Mouse (Mus musculus) midbrain, embryonic 13.5 days (tissue): Measurements from ENCODE around the gene Slc26a10. TPM values are rescaled to one million over a fixed set of nuclear protein-coding genes. Genes with fewer than 3 reads are reported as not detected.

Experiments
- ATAC-seq: fragments of 200-750 bp; cut with Nextera tagmentation; 2 replicates; pipeline ENCODE4 v1.8.0; 2017; ENCODE audit warnings: mild to moderate bottlenecking, moderate TSS enrichment, moderate library complexity
- H3K27ac ChIP-seq: fragments of 300-500 bp; sonication (generic); 2 replicates; pipeline ENCODE4 v1.5.1; 2015; ENCODE audit warnings: inconsistent platforms, mild to moderate bottlenecking, moderate library complexity
- H3K27me3 ChIP-seq: fragments of 300-500 bp; sonication (generic); 2 replicates; pipeline ENCODE4 v1.6.1; 2015; ENCODE audit warnings: mild to moderate bottlenecking, inconsistent platforms
- H3K36me3 ChIP-seq: fragments of 300-500 bp; sonication (generic); 2 replicates; pipeline ENCODE4 v1.6.1; 2015; ENCODE audit warnings: mild to moderate bottlenecking, inconsistent platforms
- H3K4me1 ChIP-seq: fragments of 300-500 bp; sonication (generic); replicated peaks from 2 replicates; pipeline ENCODE4 v1.6.1; 2015; ENCODE audit warnings: inconsistent platforms
- H3K4me2 ChIP-seq: fragments of 300-500 bp; sonication (generic); replicated peaks from 2 replicates; pipeline ENCODE4 v1.6.1; 2015; ENCODE audit warnings: moderate library complexity, mild to moderate bottlenecking, inconsistent platforms
- H3K4me3 ChIP-seq: fragments of 300-500 bp; sonication (generic); replicated peaks from 2 replicates; pipeline ENCODE4 v1.5.1; 2015; ENCODE audit warnings: mild to moderate bottlenecking, inconsistent platforms
- H3K9ac ChIP-seq: fragments of 300-500 bp; sonication (generic); replicated peaks from 2 replicates; pipeline ENCODE4 v1.6.1; 2015; ENCODE audit warnings: mild to moderate bottlenecking, inconsistent platforms
- H3K9me3 ChIP-seq: fragments of 300-500 bp; sonication (generic); 2 replicates; pipeline ENCODE4 v1.6.1; 2016; ENCODE audit warnings: mild to moderate bottlenecking, inconsistent platforms
- WGBS: fragments of 180-500 bp; shearing (Covaris S2); methylation state at CpG from one replicate; pipeline ENCODE4 v1.1.7; 2015; 5-methylcytosine and 5-hydroxymethylcytosine counted together
- polyA plus RNA-seq: library from polyadenylated mRNA; unstranded; fragments of >200 nt; fragmentation: Nextera tagmentation; extraction: Ambion mirVana; gene quantifications from 2 replicates; pipeline ENCODE4 v1.2.1, GENCODE M21; 2015

The Slc26a10 gene
- polyA plus RNA-seq, result 0.86 and 1.0 TPM in 2 replicates

DNA sequence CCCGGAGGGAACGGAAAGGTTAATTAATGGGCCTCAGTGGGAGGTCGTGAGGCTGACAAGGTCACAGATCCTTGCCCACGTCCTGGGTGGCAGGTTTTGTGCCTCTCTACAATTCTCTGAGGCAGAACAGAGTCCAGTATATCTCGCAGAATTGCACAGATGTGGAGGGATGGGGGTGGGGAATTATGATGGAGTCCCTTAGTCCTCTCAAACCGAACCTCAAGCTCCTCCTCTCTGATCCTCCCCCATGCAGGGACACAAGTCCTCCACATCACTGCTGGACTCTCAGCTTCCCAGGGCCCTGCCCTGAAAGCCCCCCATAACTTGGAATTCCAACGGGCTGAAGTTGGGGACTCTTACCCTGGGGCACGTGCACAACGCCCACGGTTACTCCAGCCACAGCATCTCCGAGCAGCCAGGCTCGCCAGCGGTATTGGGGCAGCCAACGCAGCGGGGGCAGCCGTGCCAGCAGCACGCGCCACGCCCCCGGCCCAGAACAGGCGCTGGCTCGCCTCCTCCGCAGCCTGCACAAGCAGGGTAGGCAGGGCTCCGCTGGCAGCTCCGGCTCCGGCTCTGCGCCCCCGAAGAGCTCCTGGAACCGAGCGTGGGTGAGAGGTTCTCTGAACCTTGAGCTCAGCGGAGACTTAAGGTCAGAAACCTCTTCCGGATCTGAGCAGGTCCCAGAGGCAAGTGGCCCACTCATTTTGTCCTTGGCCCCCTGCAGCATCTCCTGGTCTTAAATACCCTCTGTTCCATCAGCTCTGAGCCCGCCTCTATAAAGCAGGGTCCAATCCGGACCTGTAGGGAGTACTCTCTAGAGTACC is at the start of gene Slc26a10:
TSS of gene Slc26a10 (minus strand) at position 775 of the 824 bp plus-strand sequence.
- peaks cover 43% of the 10 kb centered on the region for H3K4me1 ChIP-seq
- H3K4me3 ChIP-seq, result peak within 1 kb of the TSS; percentile 16
- H3K27ac ChIP-seq, result no peak within 1 kb of the TSS
- peak within 1 kb of the TSS; percentile 46 for H3K4me2 ChIP-seq
- peaks cover 67% of the 10 kb centered on the region for H3K27me3 ChIP-seq
- no peaks in the 10 kb centered on the region for H3K36me3 ChIP-seq
- H3K9ac ChIP-seq, result peak within 1 kb of the TSS; percentile 56; the same call in 1 of the 2 replicates
- ATAC-seq, result no peak
- H3K9me3 ChIP-seq, result no peaks in the 10 kb centered on the region
- 1% methylated on average over 34 of the region's 34 CpGs for WGBS

DNA sequence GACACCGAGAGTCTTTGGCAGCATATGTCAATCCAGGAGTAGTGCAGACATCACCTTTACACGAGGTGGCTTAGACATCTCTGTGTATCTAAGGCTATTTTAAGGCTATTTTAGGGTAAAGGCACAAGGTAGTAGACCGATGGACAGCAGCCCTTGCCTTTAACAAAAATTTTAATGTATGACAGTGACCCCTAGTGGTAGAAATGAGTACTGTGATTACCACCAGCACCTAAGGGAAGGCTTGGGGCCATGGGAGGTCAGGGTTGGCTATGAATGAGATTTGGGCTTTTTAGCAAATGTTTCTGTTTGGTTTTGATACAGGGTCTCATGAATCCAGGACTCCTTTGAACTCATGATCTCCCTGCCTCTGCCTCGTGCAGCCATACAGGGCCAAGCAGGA is 48.5 kb upstream of the Slc26a10 start:
- Histone ChIP-seq H3K4me3 (no peak overlapping the region), H3K27ac (no peak overlapping the region), H3K4me1 (no peaks in the 10 kb centered on the region), H3K4me2 (no peak overlapping the region), H3K27me3 (peaks cover 5% of the 10 kb centered on the region; the same call in 1 of the 2 replicates), H3K9ac (no peak overlapping the region), H3K36me3 (peaks cover 69% of the 10 kb centered on the region), H3K9me3 (no peaks in the 10 kb centered on the region)
- peak; percentile 22; the same call in 1 of the 2 replicates for ATAC-seq
- 27% methylated on average over 4 of the region's 4 CpGs for WGBS

DNA sequence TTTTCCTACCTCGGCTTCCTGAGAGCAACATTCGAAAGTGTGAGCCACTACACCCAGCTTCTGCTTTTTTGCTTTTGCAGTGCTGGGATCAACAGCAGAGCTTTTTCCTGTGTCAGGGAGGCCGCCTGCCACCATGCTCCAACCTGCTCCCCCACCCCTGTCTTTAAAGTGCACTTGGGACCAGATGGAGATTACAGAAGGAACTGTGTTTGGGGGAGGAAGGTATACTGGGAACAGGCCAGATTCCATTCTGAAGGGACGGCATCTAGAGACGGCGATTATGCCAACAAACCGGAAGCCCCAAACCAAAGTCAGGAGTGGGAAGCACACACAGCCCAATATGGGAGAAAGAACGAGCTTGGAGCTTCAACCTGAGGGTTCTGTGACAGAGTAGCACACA is 46.7 kb upstream of the Slc26a10 start:
- 90% methylated on average over 8 of the region's 8 CpGs for WGBS
- Histone ChIP-seq H3K9me3 (no peaks in the 10 kb centered on the region), H3K9ac (no peak overlapping the region), H3K4me2 (no peak overlapping the region), H3K27ac (no peak overlapping the region), H3K36me3 (peaks cover 52% of the 10 kb centered on the region), H3K4me3 (no peak overlapping the region), H3K4me1 (no peaks in the 10 kb centered on the region), H3K27me3 (peaks cover 5% of the 10 kb centered on the region; the same call in 1 of the 2 replicates)
- ATAC-seq, result no peak

DNA sequence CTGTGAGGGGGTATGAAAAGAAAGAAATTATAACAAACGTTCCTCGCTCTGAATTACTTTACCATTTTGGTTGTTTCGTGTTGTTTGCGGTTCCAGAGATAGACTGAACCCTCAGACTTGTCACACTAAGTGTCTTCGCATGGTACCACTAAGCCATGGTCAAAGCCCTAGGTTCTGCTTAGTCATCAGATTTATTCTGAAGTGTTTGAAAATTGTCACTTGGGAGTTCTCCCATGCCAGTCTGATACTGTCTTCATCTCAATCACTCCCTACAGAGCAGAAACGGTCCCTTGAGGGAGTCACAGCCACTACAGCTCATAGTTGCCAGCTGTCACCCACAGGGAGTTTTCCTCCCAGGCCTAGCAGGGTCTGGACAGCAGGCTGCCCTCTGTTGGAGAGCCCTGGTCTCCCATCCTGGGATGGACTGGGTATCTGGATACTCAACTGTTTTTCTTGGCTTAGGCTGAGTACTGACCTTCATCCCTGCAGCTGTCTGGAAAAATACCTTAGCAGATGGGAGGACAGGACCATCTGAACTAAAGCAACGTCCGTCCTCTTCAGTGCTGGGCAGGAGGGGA is 46.0 kb upstream of the Slc26a10 start:
- Histone ChIP-seq H3K9me3 (no peaks in the 10 kb centered on the region), H3K9ac (no peak overlapping the region), H3K27me3 (peaks cover 5% of the 10 kb centered on the region; the same call in 1 of the 2 replicates), H3K36me3 (peaks cover 45% of the 10 kb centered on the region), H3K4me2 (no peak overlapping the region), H3K4me3 (no peak overlapping the region), H3K4me1 (no peaks in the 10 kb centered on the region), H3K27ac (no peak overlapping the region)
- whole genome bisulfite sequencing, result 77% methylated on average over 8 of the region's 8 CpGs
- no peak for ATAC-seq

DNA sequence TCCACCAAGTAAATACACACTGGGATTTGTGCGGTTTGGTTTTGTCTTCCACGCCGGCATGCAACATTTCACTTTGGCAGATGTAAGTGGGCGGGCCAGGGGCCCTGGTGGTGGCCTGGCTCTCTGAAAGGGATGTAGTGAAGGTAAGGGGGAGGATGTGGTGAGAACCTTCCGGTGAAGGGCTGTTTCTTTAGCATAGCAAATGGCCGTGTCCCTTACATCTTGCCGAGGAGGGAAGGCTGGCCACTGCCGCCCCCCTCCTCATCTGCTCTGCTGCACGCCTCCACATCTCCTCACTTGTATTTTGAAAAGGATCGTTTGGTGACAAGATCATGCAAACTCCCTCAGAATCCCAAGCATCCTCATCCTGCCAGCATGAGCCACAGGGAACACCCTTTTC is 45.3 kb upstream of the Slc26a10 start:
- Histone ChIP-seq H3K4me1 (no peaks in the 10 kb centered on the region), H3K36me3 (peaks cover 38% of the 10 kb centered on the region), H3K9ac (no peak overlapping the region), H3K4me3 (no peak overlapping the region), H3K9me3 (no peaks in the 10 kb centered on the region), H3K4me2 (no peak overlapping the region), H3K27me3 (peaks cover 5% of the 10 kb centered on the region; the same call in 1 of the 2 replicates), H3K27ac (no peak overlapping the region)
- WGBS, result 29% methylated on average over 10 of the region's 10 CpGs
- no peak for ATAC-seq

DNA sequence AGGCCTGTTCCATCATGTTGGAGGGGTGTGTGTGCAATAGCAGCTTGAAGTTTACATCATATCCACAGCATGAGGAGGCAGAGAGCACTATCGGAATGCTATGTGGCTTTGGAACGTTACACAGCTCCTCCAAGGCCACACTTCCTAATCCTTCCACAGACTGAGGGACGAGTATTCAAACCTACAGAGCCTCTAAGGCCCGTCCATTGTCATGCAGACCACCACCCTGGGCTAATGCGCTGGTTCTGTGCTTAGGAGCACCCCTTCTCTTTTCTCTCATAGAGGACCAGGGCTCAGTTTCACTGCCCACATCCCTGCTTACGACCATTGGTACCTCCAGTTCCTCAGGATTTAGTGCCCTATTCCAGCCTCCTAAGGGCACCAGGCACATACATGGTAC is 44.8 kb upstream of the Slc26a10 start:
- no peak for ATAC-seq
- whole genome bisulfite sequencing, result 18% methylated on average over 6 of the region's 6 CpGs

DNA sequence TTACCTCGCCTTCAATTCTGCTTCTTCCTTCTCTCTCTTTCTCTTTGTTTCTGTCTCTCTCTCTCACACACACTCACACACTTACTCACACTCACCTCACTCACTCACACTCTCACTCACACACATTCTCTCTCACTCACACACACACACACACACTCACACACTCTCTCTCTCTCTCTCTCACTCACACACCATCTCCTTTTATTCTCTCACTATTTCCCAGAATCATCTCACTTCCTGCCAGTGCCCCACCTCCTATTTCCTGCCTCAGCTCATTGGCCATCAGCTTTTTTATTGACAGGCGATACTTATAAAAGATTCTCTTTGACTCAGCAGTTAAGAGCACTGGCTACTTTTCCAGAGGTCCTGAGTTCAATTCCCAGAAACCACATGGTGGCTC is 37.9 kb upstream of the Slc26a10 start:
- no peak overlapping the region for H3K27ac ChIP-seq
- H3K4me2 ChIP-seq, result no peak overlapping the region
- H3K9me3 ChIP-seq, result no peaks in the 10 kb centered on the region
- H3K4me1 ChIP-seq, result no peaks in the 10 kb centered on the region
- no peak for ATAC-seq
- no peak overlapping the region for H3K9ac ChIP-seq
- H3K27me3 ChIP-seq, result no peaks in the 10 kb centered on the region
- no peak overlapping the region for H3K4me3 ChIP-seq
- no peaks in the 10 kb centered on the region for H3K36me3 ChIP-seq
- 88% methylated on average over 2 of the region's 2 CpGs for WGBS

More for the DNA sequence above, 44.8 kb upstream of the Slc26a10 start:
- Histone ChIP-seq H3K9ac (no peak overlapping the region), H3K27me3 (peaks cover 5% of the 10 kb centered on the region; the same call in 1 of the 2 replicates), H3K4me3 (no peak overlapping the region), H3K27ac (no peak overlapping the region), H3K4me1 (no peaks in the 10 kb centered on the region), H3K36me3 (peaks cover 33% of the 10 kb centered on the region), H3K4me2 (no peak overlapping the region), H3K9me3 (no peaks in the 10 kb centered on the region)

DNA sequence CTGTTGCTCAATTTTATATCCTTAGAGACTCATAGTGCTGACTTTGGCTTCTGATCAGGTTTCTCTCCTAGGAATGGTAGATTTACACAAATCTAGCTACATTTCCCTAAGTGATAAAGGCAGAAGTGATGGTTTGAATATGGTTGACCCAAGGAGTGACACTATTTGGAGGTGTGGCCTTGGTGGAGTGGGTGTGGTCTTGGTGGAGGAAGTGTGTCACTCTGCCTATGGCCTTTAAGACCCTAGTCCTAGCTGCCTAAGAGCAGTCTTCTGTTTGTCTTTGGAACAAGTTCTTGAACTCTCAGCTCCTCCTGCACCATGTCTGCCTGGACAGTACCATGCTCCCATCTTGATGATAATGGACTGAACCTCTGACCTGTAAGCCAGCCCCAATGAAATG is 36.7 kb upstream of the Slc26a10 start:
- no peak for ATAC-seq
- Histone ChIP-seq H3K9me3 (no peaks in the 10 kb centered on the region), H3K27me3 (no peaks in the 10 kb centered on the region), H3K27ac (no peak overlapping the region), H3K9ac (no peak overlapping the region), H3K4me2 (no peak overlapping the region), H3K4me1 (no peaks in the 10 kb centered on the region), H3K36me3 (no peaks in the 10 kb centered on the region), H3K4me3 (no peak overlapping the region)

DNA sequence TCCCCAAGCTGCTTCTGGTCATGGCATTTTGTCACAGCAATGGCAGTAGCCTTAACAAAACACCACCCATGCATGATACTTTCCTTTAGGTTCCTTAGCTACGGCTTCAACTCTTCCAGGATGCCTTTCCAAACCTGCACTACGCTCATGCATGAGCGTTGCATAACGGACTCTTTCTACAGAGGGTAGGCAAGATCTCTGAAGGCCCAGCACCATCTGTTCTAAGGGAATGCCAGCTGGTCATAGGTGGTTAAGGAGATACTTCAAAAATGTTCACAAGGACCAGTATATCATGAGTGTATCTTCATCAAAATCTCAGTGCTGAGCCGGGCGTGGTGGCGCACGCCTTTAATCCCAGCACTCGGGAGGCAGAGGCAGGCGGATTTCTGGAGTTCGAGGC is 36.0 kb upstream of the Slc26a10 start:
- no peaks in the 10 kb centered on the region for H3K27me3 ChIP-seq
- H3K4me2 ChIP-seq, result no peak overlapping the region
- no peak for ATAC-seq
- no peak overlapping the region for H3K27ac ChIP-seq
- no peaks in the 10 kb centered on the region for H3K4me1 ChIP-seq
- 94% methylated on average over 11 of the region's 11 CpGs for WGBS
- H3K9me3 ChIP-seq, result no peaks in the 10 kb centered on the region
- no peaks in the 10 kb centered on the region for H3K36me3 ChIP-seq
- H3K4me3 ChIP-seq, result no peak overlapping the region
- no peak overlapping the region for H3K9ac ChIP-seq

DNA sequence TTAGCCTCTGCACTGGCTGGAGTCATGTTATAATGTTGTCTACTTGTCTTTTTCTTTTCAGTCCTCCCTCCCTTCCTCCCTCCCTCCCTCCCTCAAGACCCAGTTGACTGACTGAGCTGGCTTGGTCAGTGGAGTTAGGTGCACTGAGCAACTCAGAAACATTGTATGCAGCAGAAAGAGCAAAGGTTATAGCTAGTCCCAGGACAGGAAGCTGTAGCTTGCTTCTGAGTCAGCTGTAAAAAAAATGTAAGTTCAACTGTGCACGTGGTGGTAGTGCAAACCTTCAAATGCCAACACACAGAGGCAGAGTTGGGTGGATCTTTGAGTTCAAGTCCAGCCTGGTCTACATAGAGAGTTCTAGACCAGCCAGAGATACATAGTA is 34.0 kb upstream of the Slc26a10 start:
- Histone ChIP-seq H3K36me3 (no peaks in the 10 kb centered on the region), H3K4me2 (no peak overlapping the region), H3K9me3 (no peaks in the 10 kb centered on the region), H3K4me3 (no peak overlapping the region), H3K27me3 (no peaks in the 10 kb centered on the region), H3K4me1 (peaks cover 15% of the 10 kb centered on the region), H3K9ac (no peak overlapping the region), H3K27ac (no peak overlapping the region)
- ATAC-seq, result no peak
- WGBS, result 67% methylated on average over 1 of the region's 1 CpGs

DNA sequence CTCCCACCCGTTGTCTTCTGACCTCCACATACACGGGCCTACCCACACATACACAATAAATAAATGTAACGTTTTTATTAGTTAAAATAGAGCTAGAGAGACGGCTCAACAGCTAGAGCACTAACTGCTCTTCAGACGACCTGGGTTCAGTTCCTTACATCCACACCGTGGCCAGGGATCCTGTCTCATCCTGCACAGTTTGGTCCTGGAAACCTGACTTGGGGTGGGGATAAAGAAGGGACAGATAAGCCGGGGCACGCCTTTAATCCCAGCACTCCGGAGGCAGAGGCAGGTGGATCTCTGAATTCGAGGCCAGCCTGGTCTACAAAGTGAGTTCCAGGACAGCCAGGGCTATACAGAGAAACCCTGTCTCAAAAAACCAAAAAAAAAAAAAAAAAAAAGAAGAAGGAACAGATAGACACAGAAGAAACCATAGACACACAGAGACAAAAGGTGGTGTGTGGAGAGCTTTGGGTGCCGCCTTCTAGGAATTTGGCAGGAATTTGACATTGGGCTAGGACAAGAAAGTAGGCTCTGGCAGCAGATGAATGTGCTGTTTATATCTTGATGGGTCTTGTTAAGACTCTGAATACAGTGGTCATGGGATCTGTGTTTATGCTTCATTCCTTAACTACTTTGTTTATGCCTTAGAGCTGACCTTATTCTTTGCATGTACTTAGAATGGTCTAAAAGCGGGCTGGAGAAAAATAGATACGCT is 33.4 kb upstream of the Slc26a10 start:
- no peak for ATAC-seq
- 86% methylated on average over 13 of the region's 13 CpGs for WGBS

DNA sequence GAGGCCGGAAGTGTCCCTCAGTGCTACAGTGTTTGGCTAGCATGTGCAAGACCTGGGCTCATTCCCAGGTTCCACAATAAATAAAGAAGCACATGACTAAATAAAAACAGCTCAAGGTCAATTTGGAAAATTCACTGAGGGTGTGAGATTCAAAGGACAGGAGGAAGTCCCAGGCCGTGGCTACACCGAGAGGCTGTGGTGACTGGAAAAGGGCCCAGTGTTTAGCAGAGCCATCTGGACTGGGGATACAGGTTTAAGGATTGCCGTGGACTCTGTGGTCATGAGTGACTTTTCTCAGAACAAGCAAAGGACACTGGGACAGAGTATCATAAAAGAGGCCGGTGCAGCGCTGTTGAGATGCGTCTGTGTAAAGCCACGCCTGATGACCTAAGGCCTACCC is 32.8 kb upstream of the Slc26a10 start:
- peaks cover 15% of the 10 kb centered on the region for H3K4me1 ChIP-seq
- no peak overlapping the region for H3K4me2 ChIP-seq
- peaks cover 5% of the 10 kb centered on the region for H3K36me3 ChIP-seq
- H3K27ac ChIP-seq, result no peak overlapping the region
- no peak for ATAC-seq
- 95% methylated on average over 8 of the region's 8 CpGs for WGBS
- no peaks in the 10 kb centered on the region for H3K9me3 ChIP-seq
- no peaks in the 10 kb centered on the region for H3K27me3 ChIP-seq
- no peak overlapping the region for H3K4me3 ChIP-seq
- H3K9ac ChIP-seq, result no peak overlapping the region

More for the DNA sequence above, 33.4 kb upstream of the Slc26a10 start:
- Histone ChIP-seq H3K4me2 (no peak overlapping the region), H3K4me1 (peaks cover 15% of the 10 kb centered on the region), H3K9me3 (no peaks in the 10 kb centered on the region), H3K36me3 (no peaks in the 10 kb centered on the region), H3K27me3 (no peaks in the 10 kb centered on the region), H3K9ac (no peak overlapping the region), H3K27ac (no peak overlapping the region), H3K4me3 (no peak overlapping the region)
